Mouse (Mus musculus): ENCODE measurements at regions not wholly inside any gene's neighbourhood (a gene's known extent, or its start where the extent isn't known, plus 50 kb on each side); places are given as distances from the start of the nearest gene placed in this dataset.

DNA sequence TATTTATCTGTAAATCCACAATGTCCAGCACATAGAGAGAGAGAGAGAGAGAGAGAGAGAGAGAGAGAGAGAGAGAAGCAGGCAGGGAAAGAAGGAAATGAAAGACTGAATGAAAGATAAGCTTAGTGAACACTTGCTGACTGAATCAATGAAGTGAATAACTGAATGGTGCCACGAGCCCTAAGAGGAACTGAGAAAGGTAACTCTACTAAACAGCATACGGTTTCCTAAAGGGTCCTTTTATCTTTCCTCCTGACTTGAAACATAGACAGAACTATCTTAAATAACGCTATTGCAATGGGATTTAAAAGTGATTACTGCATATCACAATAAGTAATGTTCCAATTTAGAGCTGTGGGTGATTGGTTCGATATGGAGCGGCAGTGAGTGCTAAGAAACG lies 121.0 kb downstream of the Rbm26 start:
- no peak for TF ChIP-seq POLR2A (IDR thresholded peaks at IDR 0.05; ENCODE audit: low read depth, low read length)
- no peak for TF ChIP-seq CTCF (conservative IDR thresholded peaks at IDR 0.05; ENCODE audit: insufficient read depth, insufficient read length, low read depth, low read length)
- Histone ChIP-seq H3K4me1 (ENCODE audit: control insufficient read depth, insufficient read depth, low read length) (no peaks in the 10 kb centered on the region), H3K27ac (ENCODE audit: insufficient read depth, low read depth, low read length) (no peak overlapping the region), H3K4me3 (ENCODE audit: insufficient read depth, low read depth, low read length) (no peak overlapping the region), H3K36me3 (ENCODE audit: control insufficient read depth, insufficient read depth, low read length) (no peaks in the 10 kb centered on the region), H3K27me3 (replicated peaks; ENCODE audit: control insufficient read depth, insufficient read depth, low read length) (no peaks in the 10 kb centered on the region)
- no peak for DNase-seq
- WGBS: 80% methylated on average over 6 of the region's 6 CpGs

DNA sequence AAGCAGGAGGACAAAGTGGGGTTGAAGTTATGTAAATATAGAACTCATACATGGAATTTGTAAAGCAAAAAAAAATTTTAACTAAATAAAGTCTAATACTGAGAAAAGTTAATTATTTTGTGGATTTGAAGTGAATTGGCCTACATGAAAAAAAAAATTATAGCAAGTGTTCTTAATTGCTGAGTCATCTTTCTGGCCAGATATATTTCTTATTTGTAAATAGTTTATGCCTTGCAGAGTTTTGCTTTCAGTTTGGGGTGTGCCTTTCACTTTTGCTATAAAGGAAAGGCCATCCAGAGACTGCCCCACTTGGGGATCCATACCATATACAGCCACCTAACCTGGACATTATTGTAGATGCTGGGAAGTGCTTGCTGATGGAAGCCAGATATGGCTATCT lies 138.3 kb downstream of the Rbm26 start:
- no peak for DNase-seq
- no peaks in the 10 kb centered on the region for H3K36me3 ChIP-seq (ENCODE audit: control insufficient read depth, insufficient read depth, low read length)
- no peak overlapping the region for H3K27ac ChIP-seq (ENCODE audit: insufficient read depth, low read depth, low read length)
- TF ChIP-seq CTCF (conservative IDR thresholded peaks at IDR 0.05; ENCODE audit: insufficient read depth, insufficient read length, low read depth, low read length) (no peak), POLR2A (IDR thresholded peaks at IDR 0.05; ENCODE audit: low read depth, low read length) (no peak)
- H3K4me1 ChIP-seq (ENCODE audit: control insufficient read depth, insufficient read depth, low read length): no peaks in the 10 kb centered on the region
- H3K4me3 ChIP-seq (ENCODE audit: insufficient read depth, low read depth, low read length): no peak overlapping the region
- H3K27me3 ChIP-seq (replicated peaks; ENCODE audit: control insufficient read depth, insufficient read depth, low read length): no peaks in the 10 kb centered on the region

DNA sequence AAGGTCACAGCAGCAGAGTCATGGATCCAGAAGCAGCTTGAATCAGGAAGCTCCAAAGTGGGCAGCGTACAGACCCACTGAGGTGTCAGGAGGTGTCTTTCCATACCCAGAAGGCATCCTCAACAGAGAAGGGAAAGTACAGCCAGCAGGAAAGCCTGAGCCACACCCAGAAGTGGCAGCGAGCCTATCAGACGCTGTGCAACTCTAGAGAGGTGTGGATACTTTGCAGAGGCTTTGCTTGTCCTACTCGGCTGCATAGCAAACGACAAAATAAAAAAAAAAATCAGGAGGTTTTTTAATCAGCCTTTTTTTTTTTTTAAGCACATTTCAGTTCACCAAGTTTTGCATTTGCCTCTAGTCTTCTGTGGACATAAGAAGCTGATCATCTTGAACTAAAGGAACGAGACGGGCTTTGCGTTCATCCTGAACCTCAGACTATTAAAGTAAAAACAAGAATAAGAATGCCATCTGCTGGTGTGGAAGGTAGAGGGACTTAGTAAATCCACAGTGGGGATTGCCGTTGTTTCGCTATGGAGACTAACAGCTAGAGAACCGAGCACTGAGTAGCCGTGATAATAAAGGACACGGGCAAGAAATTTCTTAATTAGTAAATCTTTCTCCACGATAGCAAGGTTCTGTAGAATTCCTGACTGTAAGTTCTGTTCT lies 142.3 kb downstream of the Rbm26 start:
- Histone ChIP-seq H3K27me3 (replicated peaks; ENCODE audit: control insufficient read depth, insufficient read depth, low read length) (no peaks in the 10 kb centered on the region), H3K36me3 (ENCODE audit: control insufficient read depth, insufficient read depth, low read length) (no peaks in the 10 kb centered on the region), H3K27ac (ENCODE audit: insufficient read depth, low read depth, low read length) (no peak overlapping the region), H3K4me3 (ENCODE audit: insufficient read depth, low read depth, low read length) (no peak overlapping the region), H3K4me1 (ENCODE audit: control insufficient read depth, insufficient read depth, low read length) (no peaks in the 10 kb centered on the region)
- TF ChIP-seq CTCF (conservative IDR thresholded peaks at IDR 0.05; ENCODE audit: insufficient read depth, insufficient read length, low read depth, low read length) (no peak), POLR2A (IDR thresholded peaks at IDR 0.05; ENCODE audit: low read depth, low read length) (no peak)
- no peak for DNase-seq
- WGBS: 25% methylated on average over 14 of the region's 14 CpGs

DNA sequence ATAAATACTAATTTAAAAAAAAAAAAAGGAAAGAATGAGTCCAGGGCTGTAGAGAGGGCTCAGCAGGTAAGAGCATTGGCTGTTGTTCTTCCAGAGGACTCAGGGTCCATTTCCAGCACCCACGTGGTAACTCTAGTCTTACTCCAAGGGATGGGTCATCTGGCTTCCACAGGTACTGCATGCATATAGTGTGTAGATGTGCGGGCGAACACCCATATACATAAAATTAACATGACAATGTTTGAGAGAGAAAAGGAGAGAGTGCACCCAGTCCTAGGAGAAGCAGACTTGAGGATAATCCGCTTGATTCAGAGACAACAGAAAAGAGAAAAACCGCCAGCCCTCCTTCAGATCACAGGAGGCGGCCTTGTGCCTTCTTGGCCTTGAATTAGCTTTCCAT lies 157.2 kb downstream of the Rbm26 start:
- no peak overlapping the region for H3K27ac ChIP-seq (ENCODE audit: insufficient read depth, low read depth, low read length)
- 79% methylated on average over 6 of the region's 6 CpGs for WGBS
- no peak for DNase-seq
- TF ChIP-seq POLR2A (IDR thresholded peaks at IDR 0.05; ENCODE audit: low read depth, low read length): no peak
- no peak for TF ChIP-seq CTCF (conservative IDR thresholded peaks at IDR 0.05; ENCODE audit: insufficient read depth, insufficient read length, low read depth, low read length)
- no peaks in the 10 kb centered on the region for H3K36me3 ChIP-seq (ENCODE audit: control insufficient read depth, insufficient read depth, low read length)
- H3K4me3 ChIP-seq (ENCODE audit: insufficient read depth, low read depth, low read length): no peak overlapping the region
- no peaks in the 10 kb centered on the region for H3K4me1 ChIP-seq (ENCODE audit: control insufficient read depth, insufficient read depth, low read length)
- no peaks in the 10 kb centered on the region; the same call in 1 of the 2 replicates for H3K27me3 ChIP-seq (replicated peaks; ENCODE audit: control insufficient read depth, insufficient read depth, low read length)

DNA sequence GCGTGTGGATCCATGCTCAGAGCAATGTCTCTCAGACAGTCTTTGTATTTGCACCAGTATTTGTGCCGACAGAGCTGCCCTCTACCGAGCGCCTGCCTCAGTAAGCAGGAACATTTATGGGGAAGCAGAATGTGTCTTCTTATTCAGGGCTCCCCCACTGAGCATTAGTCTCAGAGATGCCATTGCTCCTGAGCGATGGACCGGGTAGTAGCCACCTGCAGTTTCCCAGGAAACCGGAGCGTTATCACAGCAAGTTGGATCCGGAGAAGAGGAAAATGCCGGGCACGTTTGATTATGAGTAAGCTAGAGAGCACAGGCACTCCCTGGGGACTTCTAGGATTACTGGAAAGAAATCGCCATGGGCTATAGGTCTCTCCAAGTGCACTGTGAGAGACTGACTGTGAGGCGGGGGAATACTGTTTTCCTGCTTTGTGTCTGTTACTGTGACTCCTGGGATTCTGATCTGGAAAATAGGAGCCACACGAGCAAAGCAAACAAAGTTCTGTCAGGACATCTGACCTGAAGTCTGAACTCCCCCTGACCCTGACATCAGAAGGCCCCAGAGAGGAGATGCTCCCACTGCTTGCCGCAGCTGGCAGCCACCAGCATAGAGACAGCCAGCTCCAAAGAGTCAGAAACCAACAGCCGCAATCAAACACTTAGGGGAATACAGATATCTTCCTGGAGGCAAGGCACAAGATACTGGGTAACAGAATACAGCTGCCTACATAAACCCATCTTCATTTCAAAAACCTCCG lies 160.9 kb downstream of the Rbm26 start:
- DNase-seq: no peak
- WGBS: 20% methylated on average over 17 of the region's 17 CpGs
- H3K27me3 ChIP-seq (replicated peaks; ENCODE audit: control insufficient read depth, insufficient read depth, low read length): no peaks in the 10 kb centered on the region; the same call in 1 of the 2 replicates
- H3K36me3 ChIP-seq (ENCODE audit: control insufficient read depth, insufficient read depth, low read length): no peaks in the 10 kb centered on the region
- H3K27ac ChIP-seq (ENCODE audit: insufficient read depth, low read depth, low read length): no peak overlapping the region
- no peak for TF ChIP-seq CTCF (conservative IDR thresholded peaks at IDR 0.05; ENCODE audit: insufficient read depth, insufficient read length, low read depth, low read length)
- no peak for TF ChIP-seq POLR2A (IDR thresholded peaks at IDR 0.05; ENCODE audit: low read depth, low read length)
- no peak overlapping the region for H3K4me3 ChIP-seq (ENCODE audit: insufficient read depth, low read depth, low read length)
- no peaks in the 10 kb centered on the region for H3K4me1 ChIP-seq (ENCODE audit: control insufficient read depth, insufficient read depth, low read length)

DNA sequence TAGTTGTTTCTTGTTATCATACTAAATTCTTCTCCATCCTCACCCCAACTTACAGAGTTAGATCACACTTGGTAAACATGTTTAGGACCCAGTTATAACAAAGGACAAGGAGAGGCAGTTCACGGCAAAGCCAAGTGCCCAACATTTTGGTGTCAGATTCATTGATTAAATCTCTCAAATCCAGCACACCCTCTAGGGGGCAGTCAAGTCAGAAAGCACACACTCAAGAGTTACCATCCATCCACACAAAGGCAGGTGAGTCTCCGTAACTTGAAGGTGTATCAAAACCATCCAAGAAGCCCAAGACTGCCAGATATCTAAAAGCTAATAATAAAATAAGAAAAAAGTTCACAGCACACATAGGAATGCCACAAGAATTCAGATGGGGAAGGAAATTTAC lies 161.8 kb downstream of the Rbm26 start:
- no peak overlapping the region for H3K27ac ChIP-seq (ENCODE audit: insufficient read depth, low read depth, low read length)
- no peaks in the 10 kb centered on the region; the same call in 1 of the 2 replicates for H3K27me3 ChIP-seq (replicated peaks; ENCODE audit: control insufficient read depth, insufficient read depth, low read length)
- no peaks in the 10 kb centered on the region for H3K36me3 ChIP-seq (ENCODE audit: control insufficient read depth, insufficient read depth, low read length)
- WGBS: 80% methylated on average over 2 of the region's 2 CpGs
- DNase-seq: peak; percentile 15
- H3K4me1 ChIP-seq (ENCODE audit: control insufficient read depth, insufficient read depth, low read length): no peaks in the 10 kb centered on the region
- H3K4me3 ChIP-seq (ENCODE audit: insufficient read depth, low read depth, low read length): no peak overlapping the region
- TF ChIP-seq CTCF (conservative IDR thresholded peaks at IDR 0.05; ENCODE audit: insufficient read depth, insufficient read length, low read depth, low read length): no peak; the same call in 1 of the 2 replicates
- no peak for TF ChIP-seq POLR2A (IDR thresholded peaks at IDR 0.05; ENCODE audit: low read depth, low read length)

DNA sequence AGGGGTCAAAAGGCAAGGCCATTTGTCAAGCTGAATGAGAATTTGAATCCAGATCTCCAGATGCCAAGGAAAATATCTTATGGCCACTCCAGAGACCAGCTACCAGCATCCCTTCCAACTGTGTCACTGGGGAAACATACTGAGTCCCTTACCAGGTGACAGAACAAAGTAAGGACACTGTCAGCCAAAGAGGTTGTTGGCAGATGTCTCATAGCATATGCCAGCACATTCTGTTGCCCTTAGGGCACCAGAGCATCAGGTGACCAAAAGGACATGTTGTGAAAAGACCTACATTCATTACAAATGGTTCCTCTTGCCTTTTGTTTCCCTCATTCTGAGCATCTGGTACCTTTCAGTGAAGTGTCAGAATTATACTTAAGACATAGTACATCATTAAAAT lies 166.4 kb downstream of the Rbm26 start:
- DNase-seq: no peak
- Histone ChIP-seq H3K27ac (ENCODE audit: insufficient read depth, low read depth, low read length) (no peak overlapping the region), H3K36me3 (ENCODE audit: control insufficient read depth, insufficient read depth, low read length) (no peaks in the 10 kb centered on the region), H3K27me3 (replicated peaks; ENCODE audit: control insufficient read depth, insufficient read depth, low read length) (no peaks in the 10 kb centered on the region), H3K4me1 (ENCODE audit: control insufficient read depth, insufficient read depth, low read length) (no peaks in the 10 kb centered on the region), H3K4me3 (ENCODE audit: insufficient read depth, low read depth, low read length) (no peak overlapping the region)
- TF ChIP-seq CTCF (conservative IDR thresholded peaks at IDR 0.05; ENCODE audit: insufficient read depth, insufficient read length, low read depth, low read length): no peak
- TF ChIP-seq POLR2A (IDR thresholded peaks at IDR 0.05; ENCODE audit: low read depth, low read length): no peak
